Mouse (Mus musculus): ENCODE data around the gene Foxp3. TPM values are rescaled to one million over a fixed set of nuclear protein-coding genes. Genes with fewer than 3 reads are reported as not detected.

The Foxp3 gene
- total RNA-seq, 1 experiment = 0.49 TPM

DNA sequence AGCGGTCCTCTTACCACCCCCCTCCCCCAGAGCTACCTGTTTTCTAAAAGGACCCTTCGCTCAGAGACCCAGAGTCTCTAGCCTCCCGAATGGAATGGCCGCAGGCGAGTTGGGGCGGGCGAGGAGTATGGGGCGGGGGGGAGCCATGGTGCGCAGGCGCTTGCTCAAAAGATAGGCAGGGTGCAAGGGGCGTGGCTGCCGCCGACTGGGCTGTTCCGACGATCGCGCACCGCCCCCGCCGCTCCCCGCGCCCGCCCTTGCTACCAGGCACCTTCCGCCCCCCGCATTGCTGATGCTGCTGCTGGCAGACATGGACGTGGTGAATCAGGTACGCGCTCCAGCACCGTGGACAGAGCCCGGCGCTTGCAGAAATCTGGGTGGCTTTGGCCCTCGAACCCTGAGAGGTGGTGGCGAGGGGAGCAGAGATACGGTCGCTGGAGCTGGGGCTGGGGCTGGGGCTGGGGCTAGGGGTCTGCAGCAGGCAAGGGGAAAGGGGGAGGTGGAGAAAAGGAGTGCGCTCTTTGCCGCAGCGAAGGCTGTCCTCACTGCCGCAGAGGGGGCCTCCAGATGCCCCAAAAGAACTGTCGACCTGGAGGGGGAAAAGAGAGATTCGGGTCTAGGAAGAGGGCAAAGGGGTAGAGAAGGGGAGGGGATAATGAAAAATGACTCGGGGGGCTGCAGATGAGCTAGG lies 65.1 kb downstream of the Foxp3 start, which contains the start of gene Syp:
Gene Syp (plus strand): TSS at position 71 of the 691 bp plus-strand sequence.
- Histone ChIP-seq H3K9ac (ENCODE audit: insufficient read depth, low read depth, low read length, poor library complexity, severe bottlenecking) (no peak within 1 kb of the TSS; the same call in 1 of the 2 replicates), H3K36me3 (ENCODE audit: control insufficient read depth, insufficient read depth, low read length, poor library complexity, severe bottlenecking) (no peaks in the 10 kb centered on the region), H3K9me3 (ENCODE audit: control insufficient read depth, insufficient read depth, low read depth, low read length) (no peaks in the 10 kb centered on the region), H3K4me1 (ENCODE audit: control insufficient read depth in 2 of 2, insufficient read depth in 2 of 2, low read length in 2 of 2, poor library complexity in 1 of 2) (peaks cover 0 to 6% of the 10 kb centered on the region in 2 experiments; a peak in 1 of 4 replicates), H3K27ac (ENCODE audit: insufficient read depth, low read depth, low read length, poor library complexity, severe bottlenecking) (no peak within 1 kb of the TSS), H3K4me3 (ENCODE audit: insufficient read depth in 1 of 2, low read depth in 1 of 2, low read length in 2 of 2, poor library complexity in 1 of 2, severe bottlenecking in 1 of 2) (peak within 1 kb of the TSS; percentile 31 to 63)
- DNase-seq (ENCODE audit: low read depth, low spot score) = peak; percentile 60
- TF ChIP-seq HCFC1 (IDR thresholded peaks at IDR 0.05; ENCODE audit: borderline replicate concordance, insufficient read depth, low read length) = peak; percentile 54; the same call in 1 of the 2 replicates
- no peak for TF ChIP-seq CHD2 (IDR thresholded peaks at IDR 0.05; ENCODE audit: low read depth, low read length)
- in situ Hi-C loops (cut with MboI; ENCODE audit: low sequenced_read_pairs in 2 of 2, unreplicated experiment in 2 of 2) = no loop called here

DNA sequence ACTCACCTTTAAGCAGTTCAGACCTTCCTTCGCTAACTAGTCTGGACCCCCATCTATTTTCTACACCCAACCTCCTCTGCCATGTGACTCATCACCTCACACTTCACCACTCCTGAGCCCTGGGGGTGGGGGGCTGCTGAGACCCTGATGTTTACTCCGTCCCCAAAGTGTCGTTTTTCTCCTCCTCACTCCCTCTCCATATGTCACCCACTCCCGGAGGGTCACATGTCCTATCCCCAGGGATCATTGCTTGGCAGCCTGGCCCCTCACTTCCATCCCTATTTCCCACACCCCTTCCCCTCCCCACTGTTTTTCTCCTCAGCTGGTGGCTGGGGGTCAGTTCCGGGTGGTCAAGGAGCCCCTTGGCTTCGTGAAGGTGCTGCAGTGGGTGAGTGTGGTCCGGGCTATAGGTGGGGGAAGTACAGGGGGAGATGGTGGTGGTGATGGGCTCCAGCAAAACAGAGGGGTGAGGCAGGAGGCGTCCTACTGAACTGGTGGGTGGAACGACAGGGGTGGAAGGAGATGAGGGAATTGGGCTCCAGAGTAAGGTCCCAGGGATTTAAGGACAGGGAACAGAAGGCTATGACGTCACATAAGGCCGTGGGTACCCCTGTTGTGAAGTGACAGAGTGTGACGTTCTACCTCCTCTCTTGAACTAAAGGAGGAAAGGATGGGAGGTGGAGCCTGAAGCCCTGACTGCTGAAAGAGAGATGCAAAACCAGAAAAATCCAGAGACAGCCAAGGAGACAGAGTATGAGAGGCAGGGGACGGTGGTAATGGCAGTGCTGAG lies 66.3 kb downstream of the Foxp3 start:
- TF ChIP-seq MAFK (IDR thresholded peaks at IDR 0.05; ENCODE audit: insufficient read depth, low read depth, low read length) (no peak), ZC3H11A (IDR thresholded peaks at IDR 0.05; ENCODE audit: borderline replicate concordance, low read depth, low read length) (no peak), ZNF384 (IDR thresholded peaks at IDR 0.05; ENCODE audit: low read depth, low read length) (no peak), HCFC1 (IDR thresholded peaks at IDR 0.05; ENCODE audit: borderline replicate concordance, insufficient read depth, low read length) (no peak), CHD2 (IDR thresholded peaks at IDR 0.05; ENCODE audit: low read depth, low read length) (no peak)
- no peak overlapping the region for H3K9ac ChIP-seq (ENCODE audit: insufficient read depth, low read depth, low read length, poor library complexity, severe bottlenecking)

DNA sequence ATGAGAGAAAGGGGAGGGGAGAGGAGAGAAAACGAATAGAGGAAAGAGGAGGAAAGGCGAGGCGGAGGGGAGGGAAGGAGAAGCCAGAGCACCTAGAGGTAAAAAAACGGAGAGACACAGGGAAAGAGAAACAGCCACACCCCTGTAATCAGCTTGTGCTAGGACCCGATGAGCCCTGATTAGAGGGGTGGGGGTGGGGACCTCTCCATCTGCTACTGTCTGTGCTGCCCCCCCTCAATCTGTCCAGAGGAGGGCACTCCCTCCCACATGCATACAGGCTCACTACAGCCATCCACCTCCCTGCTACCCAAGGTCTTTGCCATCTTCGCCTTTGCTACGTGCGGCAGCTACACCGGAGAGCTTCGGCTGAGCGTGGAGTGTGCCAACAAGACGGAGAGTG lies 67.3 kb downstream of the Foxp3 start:
- H3K4me3 ChIP-seq (ENCODE audit: insufficient read depth in 1 of 2, low read depth in 1 of 2, low read length in 2 of 2, poor library complexity in 1 of 2, severe bottlenecking in 1 of 2) = no peak overlapping the region
- no peak overlapping the region for H3K9ac ChIP-seq (ENCODE audit: insufficient read depth, low read depth, low read length, poor library complexity, severe bottlenecking)
- H3K4me1 ChIP-seq (ENCODE audit: control insufficient read depth in 2 of 2, insufficient read depth in 2 of 2, low read length in 2 of 2, poor library complexity in 1 of 2) = peaks cover 0 to 6% of the 10 kb centered on the region in 2 experiments; a peak in 1 of 4 replicates
- TF ChIP-seq ZC3H11A (IDR thresholded peaks at IDR 0.05; ENCODE audit: borderline replicate concordance, low read depth, low read length) = no peak
- no peak for TF ChIP-seq HCFC1 (IDR thresholded peaks at IDR 0.05; ENCODE audit: borderline replicate concordance, insufficient read depth, low read length)
- no peak for TF ChIP-seq CHD2 (IDR thresholded peaks at IDR 0.05; ENCODE audit: low read depth, low read length)
- no peak for TF ChIP-seq ZNF384 (IDR thresholded peaks at IDR 0.05; ENCODE audit: low read depth, low read length)
- no peak for TF ChIP-seq MAFK (IDR thresholded peaks at IDR 0.05; ENCODE audit: insufficient read depth, low read depth, low read length)
- in situ Hi-C loops (cut with MboI; ENCODE audit: low sequenced_read_pairs in 2 of 2, unreplicated experiment in 2 of 2) = no loop called here
- H3K27ac ChIP-seq (ENCODE audit: insufficient read depth, low read depth, low read length, poor library complexity, severe bottlenecking) = no peak overlapping the region
- DNase-seq (ENCODE audit: low read depth, low spot score) = no peak
- no peaks in the 10 kb centered on the region for H3K9me3 ChIP-seq (ENCODE audit: control insufficient read depth, insufficient read depth, low read depth, low read length)
- H3K36me3 ChIP-seq (ENCODE audit: control insufficient read depth, insufficient read depth, low read length, poor library complexity, severe bottlenecking) = no peaks in the 10 kb centered on the region

More for the DNA sequence above, 66.3 kb downstream of the Foxp3 start:
- H3K4me1 ChIP-seq (ENCODE audit: control insufficient read depth in 2 of 2, insufficient read depth in 2 of 2, low read length in 2 of 2, poor library complexity in 1 of 2) = peaks cover 0 to 6% of the 10 kb centered on the region in 2 experiments; a peak in 1 of 4 replicates
- no peak for DNase-seq (ENCODE audit: low read depth, low spot score)
- no peaks in the 10 kb centered on the region for H3K9me3 ChIP-seq (ENCODE audit: control insufficient read depth, insufficient read depth, low read depth, low read length)
- H3K36me3 ChIP-seq (ENCODE audit: control insufficient read depth, insufficient read depth, low read length, poor library complexity, severe bottlenecking) = no peaks in the 10 kb centered on the region
- H3K4me3 ChIP-seq (ENCODE audit: insufficient read depth in 1 of 2, low read depth in 1 of 2, low read length in 2 of 2, poor library complexity in 1 of 2, severe bottlenecking in 1 of 2) = no peak overlapping the region
- no peak overlapping the region for H3K27ac ChIP-seq (ENCODE audit: insufficient read depth, low read depth, low read length, poor library complexity, severe bottlenecking)
- in situ Hi-C loops (cut with MboI; ENCODE audit: low sequenced_read_pairs in 2 of 2, unreplicated experiment in 2 of 2) = no loop called here

Other genes starting within 250 kb of the Foxp3 start
- 4.0 and 5.1 TPM in 2 replicates for gene Usp27x, start 197.8 kb upstream of the Foxp3 start, total RNA-seq (2012; rRNA removed)
- 1.7 and 2.4 TPM in 2 replicates for gene Ppp1r3f, start 639 bp downstream of the Foxp3 start, total RNA-seq (2012; rRNA removed)
- 19.5 and 23.9 TPM in 2 replicates for gene Ccdc22, start 31.9 kb downstream of the Foxp3 start, total RNA-seq (2012; rRNA removed)
- 0.16 TPM in 1 of 2 replicates, not detected in the other for gene Cacna1f, start 33.4 kb downstream of the Foxp3 start, total RNA-seq (2012; rRNA removed)
- 1.6 and 4.9 TPM in 2 replicates for gene Syp, start 64.8 kb downstream of the Foxp3 start, total RNA-seq (2012; rRNA removed)
- gene Prickle3, start 83.6 kb downstream of the Foxp3 start, total RNA-seq (2012; rRNA removed) = 1.5 and 2.2 TPM in 2 replicates
- 278 and 336 TPM in 2 replicates for gene Plp2, start 97.7 kb downstream of the Foxp3 start, total RNA-seq (2012; rRNA removed)
- 0.11 and 0.36 TPM in 2 replicates for gene Magix, start 107.6 kb downstream of the Foxp3 start, total RNA-seq (2012; rRNA removed)
- 9.5 and 11.5 TPM in 2 replicates for gene Gpkow, start 123.5 kb downstream of the Foxp3 start, total RNA-seq (2012; rRNA removed)
- gene Wdr45, start 140.7 kb downstream of the Foxp3 start, total RNA-seq (2012; rRNA removed) = 55.3 and 57.6 TPM in 2 replicates
- 0.26 TPM in 1 of 2 replicates, not detected in the other for gene Gm45208, start 148.6 kb downstream of the Foxp3 start, total RNA-seq (2012; rRNA removed)
- gene Praf2, start 154.8 kb downstream of the Foxp3 start, total RNA-seq (2012; rRNA removed) = 41.9 and 48.0 TPM in 2 replicates
- 15.8 and 22.9 TPM in 2 replicates for gene Ccdc120, start 177.3 kb downstream of the Foxp3 start, total RNA-seq (2012; rRNA removed)
- 32.3 and 45.8 TPM in 2 replicates for gene Tfe3, start 188.9 kb downstream of the Foxp3 start, total RNA-seq (2012; rRNA removed)
- gene Gripap1, start 216.1 kb downstream of the Foxp3 start, total RNA-seq (2012; rRNA removed) = 14.9 and 22.6 TPM in 2 replicates
- gene Kcnd1, start 248.6 kb downstream of the Foxp3 start, total RNA-seq (2012; rRNA removed) = 3.1 and 5.4 TPM in 2 replicates

Data from ES-E14 (cell line).